Mouse (Mus musculus) MEL-GATA-1-ER (cell line): ENCODE results near the gene Nrros.
A peak's percentile ranks its signal among the peaks of the same experiment; 100 is the strongest.

Experiments used
- DNase-seq: peaks from one replicate; pipeline ENCODE4 v3.0.0-alpha.2; 2012; ENCODE audit warnings: low read depth; ENCODE audit errors: extremely low read depth

Nrros gene

GRCm38 (mm10) chr16:32163392-32163791 lies 2.0 kb downstream of the Nrros start:
- DNase-seq, result peak; percentile 43

GRCm38 (mm10) chr16:32160742-32161323 lies 4.6 kb downstream of the Nrros start:
- DNase-seq, result no peak

DNA sequence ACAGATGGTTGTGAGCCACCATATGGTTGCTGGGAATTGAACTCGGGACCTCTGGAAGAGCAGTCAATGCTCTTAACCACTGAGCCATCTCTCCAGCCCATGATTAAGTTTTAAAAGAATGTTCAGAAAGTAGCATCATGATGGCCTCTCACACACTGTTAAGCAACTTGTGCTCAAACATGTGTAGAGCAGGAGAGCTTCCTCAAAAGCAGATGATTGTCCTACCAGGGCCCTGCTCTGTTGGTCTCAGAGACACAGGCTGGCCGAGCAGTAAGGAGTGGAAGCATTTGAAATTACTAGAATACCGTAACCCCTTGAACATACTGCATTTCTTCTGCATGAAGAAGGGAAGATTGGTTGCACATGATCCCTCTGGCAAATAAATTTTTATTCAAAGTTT lies 6.4 kb downstream of the Nrros start:
- DNase-seq, result no peak

DNA sequence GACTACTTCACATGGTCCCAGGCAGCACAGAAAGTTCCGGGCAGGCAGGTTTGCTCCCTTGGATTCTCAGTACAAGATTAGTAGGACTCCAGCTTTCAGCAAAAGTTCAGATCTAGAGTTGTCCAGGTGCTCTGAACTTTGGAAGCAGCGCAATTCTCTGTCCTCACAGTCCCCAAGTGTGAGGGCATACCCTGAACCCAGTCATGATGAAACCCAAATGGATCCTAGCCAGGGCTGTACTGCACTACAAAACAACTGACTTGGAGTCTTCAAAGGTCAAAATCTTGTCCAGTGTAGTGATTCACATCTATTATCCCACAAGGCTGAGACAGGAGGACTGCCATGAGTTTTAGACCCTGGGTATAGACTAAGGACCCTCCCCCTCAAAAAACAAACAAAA lies 8.0 kb downstream of the Nrros start:
- DNase-seq, result no peak

DNA sequence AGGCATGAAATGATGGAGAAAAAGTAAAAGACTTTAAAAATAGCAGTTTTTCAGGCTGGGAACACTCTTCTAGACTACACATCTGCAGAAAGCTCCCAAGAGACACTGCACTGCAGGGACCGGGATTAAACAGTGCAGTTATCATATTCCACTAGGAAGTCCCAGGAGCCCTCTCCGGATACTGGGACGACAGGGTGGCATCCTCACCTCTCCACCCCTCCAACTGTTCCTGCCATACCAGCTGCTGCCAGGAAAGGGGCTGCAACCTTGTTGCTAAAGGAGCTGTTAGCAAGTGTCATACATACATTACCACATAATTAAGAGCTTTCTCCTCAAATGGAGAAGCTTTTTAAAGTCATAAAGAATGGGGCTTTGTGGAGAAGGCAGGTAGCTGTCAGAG lies 8.7 kb downstream of the Nrros start:
- DNase-seq, result no peak

DNA sequence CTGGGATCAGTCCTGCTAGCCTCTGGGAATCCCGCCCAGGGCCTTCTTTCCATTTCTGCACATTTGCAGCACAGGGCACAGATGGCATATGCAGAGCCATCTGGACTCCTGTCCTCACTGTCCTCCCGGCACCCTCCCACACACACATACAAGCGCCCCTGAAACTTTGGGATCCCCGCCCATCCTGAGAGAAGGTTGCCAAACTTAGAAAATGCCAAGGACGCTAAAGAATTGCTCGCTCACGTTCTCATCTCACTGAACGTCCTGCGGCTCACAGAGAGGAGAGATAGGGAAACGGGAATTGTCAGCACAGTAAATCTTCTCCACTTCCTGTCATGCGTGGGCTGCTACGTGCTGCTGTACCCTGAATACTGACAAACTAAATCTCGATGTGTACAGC lies 11.0 kb downstream of the Nrros start:
- no peak for DNase-seq

DNA sequence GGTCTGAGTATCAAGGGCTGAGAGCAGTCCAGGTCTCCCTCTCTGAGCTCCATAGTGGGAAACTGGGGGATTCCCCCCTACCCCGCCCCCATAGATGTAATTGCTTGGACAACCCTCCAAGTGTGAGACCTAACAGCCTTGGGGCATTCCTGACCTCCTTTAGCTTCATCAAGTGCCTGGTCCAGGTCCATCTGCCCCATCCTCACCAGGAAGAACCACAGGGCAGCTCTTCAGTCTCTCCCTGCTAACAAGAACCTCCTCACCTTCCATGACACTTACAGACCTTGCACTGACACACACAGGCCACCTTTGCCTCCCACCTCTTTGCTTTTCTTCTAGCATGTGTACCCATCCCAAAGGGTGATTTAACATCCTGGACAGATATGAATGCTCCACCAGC lies 11.4 kb downstream of the Nrros start:
- no peak for DNase-seq

DNA sequence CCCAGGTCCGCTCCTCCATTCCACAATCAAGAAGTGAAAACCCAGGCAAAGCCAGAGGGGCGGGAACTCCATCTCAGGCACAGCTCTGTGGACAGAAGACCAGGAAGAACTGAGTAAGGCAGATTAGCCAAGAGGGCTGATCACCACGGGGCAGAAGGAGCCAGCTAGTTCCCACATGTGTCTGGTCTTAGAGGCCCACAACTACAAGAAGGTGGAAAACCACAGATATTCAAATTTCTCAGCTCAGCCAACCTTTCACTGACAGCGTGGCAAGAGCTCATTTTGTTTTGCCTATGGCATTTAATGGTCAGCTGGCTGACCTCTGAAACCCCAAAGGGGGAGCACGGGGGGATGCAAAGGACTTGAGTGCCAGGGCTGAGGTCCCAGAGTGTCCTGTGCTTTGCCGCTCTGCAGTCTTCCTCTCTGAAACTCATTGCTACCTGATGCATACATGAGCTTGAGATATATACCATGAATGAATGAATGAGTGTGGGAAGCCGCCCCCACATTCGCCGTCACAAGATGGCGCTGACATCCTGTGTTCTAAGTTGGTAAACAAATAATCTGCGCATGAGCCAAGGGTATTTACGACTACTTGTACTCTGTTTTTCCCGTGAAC lies 17.7 kb downstream of the Nrros start:
- DNase-seq, result no peak

DNA sequence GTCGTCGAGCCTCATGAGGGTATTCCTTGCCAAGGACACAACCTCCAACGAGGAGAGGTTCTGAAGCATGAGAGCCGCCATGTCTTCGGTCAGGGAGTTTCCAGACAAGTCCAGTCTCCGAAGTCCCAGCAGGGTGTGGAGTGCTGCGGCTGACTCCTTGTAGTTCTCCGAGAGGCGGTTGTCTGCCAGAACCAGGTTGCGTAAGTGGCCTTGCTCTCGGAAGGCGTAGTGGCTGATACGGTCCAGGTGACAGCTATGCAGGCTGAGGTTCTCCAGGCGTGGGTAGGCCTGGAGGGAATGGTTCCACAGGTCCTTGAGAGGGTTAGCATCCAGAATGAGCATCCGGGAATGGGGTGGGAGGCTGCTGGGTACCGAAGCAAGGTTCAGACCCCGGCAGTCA lies 20.8 kb downstream of the Nrros start:
- no peak for DNase-seq

- no peak for DNase-seq
These were observed 21.6 kb downstream of the Nrros start for GRCm38 (mm10) chr16:32143766-32144165.

GRCm38 (mm10) chr16:32138954-32139353 lies 26.4 kb downstream of the Nrros start:
- no peak for DNase-seq

GRCm38 (mm10) chr16:32135842-32136357 lies 29.5 kb downstream of the Nrros start:
- DNase-seq, result no peak

GRCm38 (mm10) chr16:32133148-32133547 lies 32.2 kb downstream of the Nrros start:
- DNase-seq, result no peak

GRCm38 (mm10) chr16:32130190-32130826 lies 35.1 kb downstream of the Nrros start:
- peak; percentile 90 for DNase-seq

- DNase-seq, result no peak
These were observed 35.8 kb downstream of the Nrros start for GRCm38 (mm10) chr16:32129449-32130189.

- no peak for DNase-seq
These were observed 38.3 kb downstream of the Nrros start for GRCm38 (mm10) chr16:32127046-32127445.

- DNase-seq, result no peak
These were observed 40.0 kb downstream of the Nrros start for GRCm38 (mm10) chr16:32125364-32125763.

- DNase-seq, result no peak
These were observed 40.7 kb downstream of the Nrros start for GRCm38 (mm10) chr16:32124444-32125335.

GRCm38 (mm10) chr16:32124020-32124419 lies 41.4 kb downstream of the Nrros start:
- no peak for DNase-seq

GRCm38 (mm10) chr16:32120454-32120853 lies 44.9 kb downstream of the Nrros start:
- no peak for DNase-seq

GRCm38 (mm10) chr16:32116186-32116585 lies 49.2 kb downstream of the Nrros start:
- DNase-seq, result no peak
